Mouse (Mus musculus) liver, adult 2 months (tissue): Measurements from ENCODE around the gene Mcat.

Experiments used
- CTCF ChIP-seq: fragments of 200-500 bp; IDR thresholded peaks from 2 replicates; pipeline ENCODE4 v1.5.1; 2011; ENCODE audit warnings: low read depth, low read length, control low read depth
- POLR2A ChIP-seq: fragments of 200-500 bp; IDR thresholded peaks from 2 replicates; pipeline ENCODE4 v1.6.1; 2011; ENCODE audit warnings: low read length, control low read depth; ENCODE audit not compliant: insufficient read depth; ENCODE audit errors: extremely low read depth

GRCm38 (mm10) chr15:83535890-83536231 lies 27.7 kb downstream of the Mcat start:
- TF ChIP-seq POLR2A (no peak), CTCF (no peak)
